Mouse (Mus musculus) mouse trophoblast stem cell (cell line): ENCODE results near the gene Ap1m2.
"Not testable (repeated sequence)": the region's sequence is repeated elsewhere in the genome, so short reads cannot be mapped to it uniquely, and the experiment has no call there.

ENCODE experiments used
- in situ Hi-C, 2 experiments: fragments of 300-500 bp; cut with MseI, MboI; formaldehyde crosslinking; loops; 2 replicates in 1 of 2; 3 replicates in 1 of 2; pipeline ENCODE4 v1.15.1; 2025

Ap1m2 gene

GRCm38 (mm10) chr9:21290589-21290988 is 21.5 kb downstream of the Ap1m2 start:
- in situ Hi-C loops: no loop called here

DNA sequence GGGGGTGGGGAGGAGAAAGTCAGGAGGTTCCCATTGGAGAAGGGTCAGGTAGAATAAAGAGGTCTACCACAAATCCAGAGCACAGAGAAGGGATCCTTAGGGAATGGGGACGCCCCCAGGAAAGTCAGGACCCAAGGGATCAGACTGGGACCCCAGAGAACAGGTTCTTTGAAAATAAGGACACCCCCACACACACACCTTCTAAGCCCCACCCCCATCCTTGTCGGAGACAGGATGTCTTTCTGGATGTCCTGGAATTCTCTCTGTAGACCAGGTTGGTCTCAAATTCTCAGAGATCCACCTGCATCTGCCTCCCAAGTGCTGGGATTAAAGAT is 22.8 kb downstream of the Ap1m2 start:
- in situ Hi-C loops: no loop called here

DNA sequence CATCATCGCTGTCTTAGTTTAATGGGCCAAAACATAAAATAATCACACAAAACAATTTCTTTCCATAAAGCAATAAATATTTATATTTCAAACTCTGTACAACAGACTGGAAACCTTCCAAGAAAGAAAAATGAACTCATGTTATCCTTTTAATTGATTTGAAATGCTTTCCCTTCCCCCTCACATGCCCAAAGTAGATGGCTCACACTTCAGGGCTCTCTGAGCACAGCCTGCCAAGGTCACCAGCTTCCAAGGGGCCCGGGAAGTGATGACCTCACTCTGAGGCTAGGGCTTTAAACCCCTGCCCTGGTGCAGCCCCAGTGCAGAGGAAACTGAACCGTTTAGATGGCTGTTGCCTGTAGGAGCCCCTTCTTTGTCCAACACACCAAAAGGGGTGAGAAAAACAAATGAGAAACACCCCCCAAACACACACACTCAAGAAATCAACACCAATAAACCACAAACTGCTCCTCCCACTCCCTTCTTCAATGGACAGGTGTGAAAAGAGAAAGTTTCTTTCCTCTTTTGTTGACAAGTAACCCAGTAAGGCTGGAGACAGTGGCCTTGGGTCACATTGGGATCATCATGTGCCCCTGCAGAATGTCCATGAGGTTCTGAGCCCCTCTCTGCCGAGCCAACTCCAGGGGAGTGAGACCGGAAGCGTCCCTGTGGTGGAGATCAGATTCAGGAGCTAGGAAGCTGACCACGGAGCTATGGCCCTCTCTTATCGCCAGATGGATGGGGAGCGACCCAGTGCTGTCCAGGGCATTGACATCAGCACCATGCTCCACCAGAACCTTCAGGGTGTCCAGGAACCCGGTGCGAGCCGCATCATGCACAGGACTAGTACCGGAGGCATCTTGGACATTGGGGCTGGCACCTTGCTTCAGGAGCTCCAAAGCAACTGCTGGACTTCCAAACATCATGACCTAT is 23.5 kb downstream of the Ap1m2 start:
- in situ Hi-C loops: no loop called here

DNA sequence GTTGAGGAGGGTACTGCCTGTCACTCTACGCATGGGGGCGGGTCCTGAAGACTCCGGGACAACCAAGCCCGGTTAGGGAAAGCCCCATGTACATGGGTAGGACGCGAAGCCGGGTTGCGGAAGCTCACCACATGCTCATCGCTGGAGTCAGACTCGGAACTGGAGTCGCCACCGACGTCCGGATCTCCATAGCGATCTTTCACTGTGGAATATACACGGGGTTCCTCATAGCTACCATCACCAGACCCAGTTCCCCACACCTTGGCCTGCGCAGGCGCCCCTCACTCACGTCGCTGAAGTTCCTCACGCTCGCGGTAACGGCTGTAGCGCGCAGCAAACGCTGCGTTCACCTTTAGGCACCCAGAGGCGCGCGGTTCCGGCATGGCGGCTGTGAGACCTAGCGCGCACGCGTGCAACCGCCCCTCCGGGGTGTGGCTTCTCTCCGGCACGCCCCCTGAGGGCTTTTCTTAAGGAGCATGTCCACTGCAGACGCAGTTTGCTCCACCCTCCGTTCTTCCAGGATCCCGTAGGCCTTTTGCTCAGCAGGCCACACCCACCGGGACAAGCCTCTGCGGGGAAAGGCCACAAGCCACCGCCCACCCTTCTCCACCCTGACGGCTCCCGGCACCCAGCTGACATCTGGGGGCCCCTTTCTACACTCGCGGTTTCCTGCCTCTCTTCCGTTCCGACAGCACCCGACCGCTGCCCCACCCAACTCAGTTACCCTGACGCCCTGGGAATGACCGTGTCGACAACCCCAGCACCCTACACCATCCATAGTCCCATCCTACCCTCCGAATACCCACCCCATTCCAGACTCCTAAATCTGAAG is 24.4 kb downstream of the Ap1m2 start, which contains the start of gene Kri1:
TSS of gene Kri1 (minus strand) at position 399 of the 832 bp plus-strand sequence.
- in situ Hi-C loops: no loop called here

- in situ Hi-C loops: no loop called here
These were observed 25.4 kb downstream of the Ap1m2 start for GRCm38 (mm10) chr9:21286753-21287152.

- in situ Hi-C loops: no loop called here
These were observed 28.1 kb downstream of the Ap1m2 start for GRCm38 (mm10) chr9:21283994-21284393.

DNA sequence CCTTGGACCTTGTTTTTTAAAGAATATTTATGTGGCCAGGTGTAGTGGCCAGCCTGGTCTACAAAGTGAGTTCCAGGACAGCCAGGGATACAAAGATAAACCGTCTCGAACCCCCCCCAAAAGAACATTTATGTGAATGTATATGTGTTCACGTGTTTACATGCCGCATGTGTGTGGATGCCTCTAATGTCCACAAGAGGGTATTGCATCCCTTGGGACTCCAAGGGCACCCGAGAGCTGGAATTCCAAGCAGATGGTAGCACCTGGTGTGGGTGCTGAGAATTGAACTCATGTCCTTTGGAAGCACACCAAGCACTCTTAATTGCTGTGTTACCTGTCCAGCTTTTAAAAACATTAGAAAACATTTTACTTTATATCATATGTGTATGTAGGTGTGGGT is 28.5 kb downstream of the Ap1m2 start:
- in situ Hi-C loops: no loop called here

DNA sequence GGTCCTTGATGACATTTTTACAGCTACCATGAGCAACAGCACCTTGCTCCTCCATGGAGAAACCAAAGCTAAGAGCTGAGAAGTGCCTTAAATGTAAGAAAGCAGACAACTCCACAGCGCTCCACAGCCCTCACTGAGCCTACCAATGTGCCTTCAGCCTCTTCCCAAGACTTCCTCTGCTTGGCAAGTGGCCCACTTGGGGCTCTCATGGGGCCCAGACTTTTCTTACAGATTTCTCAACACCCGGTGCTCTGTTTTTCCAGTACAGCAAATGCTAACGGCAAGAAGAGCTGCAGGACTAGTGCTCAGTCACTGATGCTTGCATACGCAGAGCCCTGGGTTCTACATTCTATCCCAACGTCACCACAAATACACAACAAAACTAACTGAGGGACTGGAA is 34.4 kb downstream of the Ap1m2 start:
- in situ Hi-C loops: no loop called here

GRCm38 (mm10) chr9:21276307-21276706 is 35.8 kb downstream of the Ap1m2 start:
- in situ Hi-C loops: no loop called here

DNA sequence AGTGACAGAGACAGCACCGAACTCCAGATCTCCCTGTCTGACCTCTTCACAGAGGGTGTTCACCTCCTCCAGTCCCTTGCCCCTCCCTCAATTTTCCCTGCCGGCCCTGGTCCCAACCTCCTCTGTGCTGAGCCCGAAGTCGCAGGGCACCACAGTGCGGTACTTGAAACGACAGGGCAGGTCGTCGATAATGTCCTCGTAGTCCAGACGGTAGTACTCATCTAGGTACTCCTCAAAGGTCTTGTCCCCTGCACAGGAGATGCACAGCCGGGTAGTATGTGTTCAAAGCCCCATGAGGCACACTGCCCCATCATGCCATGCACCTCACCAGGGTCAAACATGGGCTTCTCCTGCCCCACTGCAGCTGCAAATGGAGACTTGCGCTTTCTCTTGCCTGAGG is 36.4 kb downstream of the Ap1m2 start:
- in situ Hi-C loops: no loop called here

GRCm38 (mm10) chr9:21275013-21275710 is 37.0 kb downstream of the Ap1m2 start:
- in situ Hi-C loops: no loop called here

GRCm38 (mm10) chr9:21274336-21274735 is 37.8 kb downstream of the Ap1m2 start:
- in situ Hi-C loops: no loop called here

GRCm38 (mm10) chr9:21273520-21274228 is 38.5 kb downstream of the Ap1m2 start:
- in situ Hi-C loops: no loop called here

DNA sequence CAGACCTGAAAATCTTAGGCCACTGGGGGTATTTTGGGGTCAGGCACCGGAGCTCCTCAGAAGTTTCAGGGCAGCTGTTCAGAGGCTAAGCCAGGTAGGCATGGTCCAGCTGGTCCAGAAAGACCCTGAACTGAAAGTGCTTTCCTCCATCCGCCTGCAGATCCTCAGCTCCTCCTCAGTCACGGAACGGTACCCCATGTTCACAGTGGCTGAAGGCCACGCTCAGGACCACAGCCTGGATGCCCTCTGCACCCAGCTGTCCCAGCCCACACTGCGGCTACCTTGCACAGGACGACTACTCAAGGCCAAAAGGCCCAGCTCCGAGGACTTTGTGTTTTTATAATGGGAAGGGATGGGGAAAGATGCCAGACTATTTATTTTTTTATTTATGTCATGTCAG is 39.0 kb downstream of the Ap1m2 start:
- in situ Hi-C loops: no loop called here

- in situ Hi-C loops: no loop called here
These were observed 39.7 kb downstream of the Ap1m2 start for GRCm38 (mm10) chr9:21272391-21272790.

- in situ Hi-C loops: not testable (repeated sequence)
These were observed 42.5 kb downstream of the Ap1m2 start for GRCm38 (mm10) chr9:21269590-21269989.

- in situ Hi-C loops: no loop called here
These were observed 43.8 kb downstream of the Ap1m2 start for GRCm38 (mm10) chr9:21268305-21268704.

GRCm38 (mm10) chr9:21266889-21267288 is 45.2 kb downstream of the Ap1m2 start:
- in situ Hi-C loops: no loop called here

- in situ Hi-C loops: no loop called here
These were observed 46.5 kb downstream of the Ap1m2 start for GRCm38 (mm10) chr9:21265611-21266010.

- in situ Hi-C loops: no loop called here
These were observed 47.1 kb downstream of the Ap1m2 start, which contains the start of gene Atg4d for GRCm38 (mm10) chr9:21265000-21265561. Gene Atg4d (plus strand): TSS chr9:21265293.
